Comparison of ENCODE assay signal across 11 mouse cellular contexts in genomic region chr9:14697903-14698302, GRCm38 (mm10). TPM values are rescaled to one million over a fixed set of nuclear protein-coding genes. Genes with fewer than 3 reads are reported as not detected.
A peak's percentile ranks its signal among the peaks of the same experiment; 100 is the strongest.
DNase-seq lines count a peak whose midpoint lies in the region; ATAC-seq and TF ChIP-seq lines count a peak whose summit lies in the region.
"Had no signal": no experiment of that assay in that cellular context is flagged by ENCODE, and none has a peak within 500 bp of the region (broad histone marks: within the 10 kb centered on the region; RNA-seq: fewer than 3 reads in every experiment).

No protein-coding gene starts in this region.

- H3K4me2 ChIP-seq in intestine, postnatal 0 days (replicated peaks; ENCODE audit: low read depth), result no peak overlapping the region
- no peak overlapping the region for H3K4me2 ChIP-seq in intestine, embryonic 15.5 days (replicated peaks)
- no peak overlapping the region for H3K4me2 ChIP-seq in forebrain, embryonic 13.5 days
- H3K4me2 ChIP-seq: embryonic facial prominence, embryonic 13.5 days; limb, embryonic 12.5 days had no signal

- peak; percentile 74 for TF ChIP-seq CTCF in intestine, postnatal 0 days (IDR thresholded peaks at IDR 0.05; ENCODE audit: low read depth)

- no peaks in the 10 kb centered on the region for H3K4me1 ChIP-seq in intestine, postnatal 0 days (replicated peaks; ENCODE audit: control insufficient read depth, insufficient read depth, low read length)
- no peaks in the 10 kb centered on the region for H3K4me1 ChIP-seq in intestine, embryonic 15.5 days (replicated peaks)
- H3K4me1 ChIP-seq in forebrain, embryonic 13.5 days, result no peaks in the 10 kb centered on the region
- H3K4me1 ChIP-seq: embryonic facial prominence, embryonic 13.5 days; limb, embryonic 12.5 days had no signal

- DNase-seq in ES-CJ7 (ENCODE audit: low read depth, low spot score), result peak; percentile 84
- DNase-seq in MN1 (ENCODE audit: low spot score), result no peak
- no peak for DNase-seq in layer of hippocampus, postnatal 10 days (ENCODE audit: low spot score in 2 of 2)
- DNase-seq: right cerebral cortex, postnatal 25 days had no signal

- no peak overlapping the region for H3K9ac ChIP-seq in intestine, postnatal 0 days (ENCODE audit: low read depth, low read length)
- H3K9ac ChIP-seq in intestine, embryonic 15.5 days, result no peak overlapping the region
- H3K9ac ChIP-seq in forebrain, embryonic 13.5 days, result no peak overlapping the region
- H3K9ac ChIP-seq: embryonic facial prominence, embryonic 13.5 days; limb, embryonic 12.5 days had no signal

- ATAC-seq in intestine, postnatal 0 days, result peak; percentile 46; the same call in 1 of the 2 replicates
- ATAC-seq in intestine, embryonic 15.5 days, result no peak
- peak; percentile 85 to 86 for ATAC-seq in hematopoietic stem cell, adult 5-6 weeks (replicated peaks in 1 of 2; ENCODE audit: insufficient read depth in 1 of 2, low FRiP score in 2 of 2, low TSS enrichment in 1 of 2, low read depth in 1 of 2, poor library complexity in 2 of 2, severe bottlenecking in 2 of 2)
- peak; percentile 89 for ATAC-seq in neutrophil, adult 5-6 weeks (ENCODE audit: extremely low read depth, insufficient number of reproducible peaks, low FRiP score, poor library complexity, severe bottlenecking)
- ATAC-seq in forebrain, embryonic 13.5 days, result no peak

- no peak overlapping the region for H3K4me3 ChIP-seq in intestine, postnatal 0 days (ENCODE audit: low read depth, low read length)
- H3K4me3 ChIP-seq in intestine, embryonic 15.5 days (replicated peaks), result no peak overlapping the region
- no peak overlapping the region for H3K4me3 ChIP-seq in forebrain, embryonic 13.5 days
- H3K4me3 ChIP-seq: embryonic facial prominence, embryonic 13.5 days; limb, embryonic 12.5 days had no signal

- H3K36me3 ChIP-seq in intestine, postnatal 0 days (ENCODE audit: control insufficient read depth, insufficient read depth), result no peaks in the 10 kb centered on the region
- H3K36me3 ChIP-seq in intestine, embryonic 15.5 days, result no peaks in the 10 kb centered on the region
- no peaks in the 10 kb centered on the region for H3K36me3 ChIP-seq in forebrain, embryonic 13.5 days (ENCODE audit: poor library complexity, severe bottlenecking)
- H3K36me3 ChIP-seq: embryonic facial prominence, embryonic 13.5 days; limb, embryonic 12.5 days had no signal

- 60% methylated on average over 4 of the region's 4 CpGs for WGBS in intestine, postnatal 0 days
- 66% methylated on average over 4 of the region's 4 CpGs for WGBS in intestine, embryonic 15.5 days
- 64% methylated on average over 4 of the region's 4 CpGs for WGBS in forebrain, embryonic 13.5 days

- no peak overlapping the region for H3K27ac ChIP-seq in intestine, postnatal 0 days (ENCODE audit: low read depth, low read length)
- H3K27ac ChIP-seq in intestine, embryonic 15.5 days, result no peak overlapping the region
- no peak overlapping the region for H3K27ac ChIP-seq in forebrain, embryonic 13.5 days
- H3K27ac ChIP-seq: embryonic facial prominence, embryonic 13.5 days; limb, embryonic 12.5 days had no signal

- no peaks in the 10 kb centered on the region for H3K9me3 ChIP-seq in intestine, postnatal 0 days (ENCODE audit: control insufficient read depth)
- no peaks in the 10 kb centered on the region for H3K9me3 ChIP-seq in intestine, embryonic 15.5 days
- H3K9me3 ChIP-seq in forebrain, embryonic 13.5 days (replicated peaks), result no peaks in the 10 kb centered on the region
- H3K9me3 ChIP-seq: embryonic facial prominence, embryonic 13.5 days; limb, embryonic 12.5 days had no signal

- H3K27me3 ChIP-seq in intestine, postnatal 0 days (replicated peaks; ENCODE audit: control insufficient read depth, insufficient read depth, low read length), result no peaks in the 10 kb centered on the region
- H3K27me3 ChIP-seq in intestine, embryonic 15.5 days (replicated peaks), result no peaks in the 10 kb centered on the region
- H3K27me3 ChIP-seq in forebrain, embryonic 13.5 days, result no peaks in the 10 kb centered on the region
- H3K27me3 ChIP-seq: embryonic facial prominence, embryonic 13.5 days; limb, embryonic 12.5 days had no signal

RNA-seq across cellular contexts. Expression of gene Piwil4, which starts 42.6 kb away (rescaled TPM):
- polyA plus RNA-seq in intestine, postnatal 0 days (2015; fragmentation: Nextera tagmentation; extraction: Ambion mirVana), result 0.17 and 0.18 TPM in 2 replicates
- polyA plus RNA-seq in intestine, embryonic 15.5 days (2015; fragmentation: Nextera tagmentation; extraction: Ambion mirVana), result 0.20 and 0.28 TPM in 2 replicates
- 0.35 TPM in 1 of 2 replicates, not detected in the other for total RNA-seq in hematopoietic stem cell, adult 5-6 weeks (2017)
- not detected in 2 replicates for total RNA-seq in neutrophil, adult 5-6 weeks (2017)
- polyA plus RNA-seq in forebrain, embryonic 13.5 days (2015; fragmentation: Nextera tagmentation; extraction: Ambion mirVana), result not detected in 2 replicates
- total RNA-seq in layer of hippocampus, postnatal 10 days (2021), result under 1 TPM in 1 of 2 experiments, not detected in 1; 0.23 TPM
- polyA plus RNA-seq: embryonic facial prominence, embryonic 13.5 days; limb, embryonic 12.5 days had no signal

RNA-seq across cellular contexts. Expression of gene Amotl1, which starts 53.0 kb away (rescaled TPM):
- 3.2 and 3.6 TPM in 2 replicates for polyA plus RNA-seq in intestine, postnatal 0 days (2015; fragmentation: Nextera tagmentation; extraction: Ambion mirVana)
- polyA plus RNA-seq in intestine, embryonic 15.5 days (2015; fragmentation: Nextera tagmentation; extraction: Ambion mirVana), result 10.1 and 11.7 TPM in 2 replicates
- total RNA-seq in hematopoietic stem cell, adult 5-6 weeks (2017), result not detected in 2 replicates
- under 0.01 TPM in 2 replicates for total RNA-seq in neutrophil, adult 5-6 weeks (2017)
- polyA plus RNA-seq in forebrain, embryonic 13.5 days (2015; fragmentation: Nextera tagmentation; extraction: Ambion mirVana), result 10.6 and 11.9 TPM in 2 replicates
- 10 to 100 TPM; 16.3 to 20.0 TPM for total RNA-seq in layer of hippocampus, postnatal 10 days (2021)

RNA-seq across cellular contexts. Expression of gene Fut4, which starts 54.3 kb away (rescaled TPM):
- 2.3 and 2.6 TPM in 2 replicates for polyA plus RNA-seq in intestine, postnatal 0 days (2015; fragmentation: Nextera tagmentation; extraction: Ambion mirVana)
- polyA plus RNA-seq in intestine, embryonic 15.5 days (2015; fragmentation: Nextera tagmentation; extraction: Ambion mirVana), result 5.3 and 5.4 TPM in 2 replicates
- 3.1 and 5.3 TPM in 2 replicates for total RNA-seq in hematopoietic stem cell, adult 5-6 weeks (2017)
- 7.1 and 10.0 TPM in 2 replicates for total RNA-seq in neutrophil, adult 5-6 weeks (2017)
- 0.62 and 0.82 TPM in 2 replicates for polyA plus RNA-seq in forebrain, embryonic 13.5 days (2015; fragmentation: Nextera tagmentation; extraction: Ambion mirVana)
- total RNA-seq in layer of hippocampus, postnatal 10 days (2021), result under 1 TPM; 0.11 to 0.34 TPM

Comparison
In these comparisons a context has a peak if more than half of its experiments do, and no peak if none do; other contexts are left out.
1. ATAC-seq: peak in intestine, postnatal 0 days (single experiment), hematopoietic stem cell, adult 5-6 weeks (2 of 2) and neutrophil, adult 5-6 weeks (single experiment); none in intestine, embryonic 15.5 days (single experiment) and forebrain, embryonic 13.5 days (single experiment).
2. RNA of gene Amotl1, which starts 53.0 kb away (total RNA-seq): 16.3 to 20.0 TPM in layer of hippocampus, postnatal 10 days; not detected in hematopoietic stem cell, adult 5-6 weeks and under 0.01 TPM in neutrophil, adult 5-6 weeks; every median in the first group is over 10 times any median in the second.